Mouse (Mus musculus): ENCODE measurements at regions not wholly inside any gene's neighbourhood (a gene's known extent, or its start where the extent isn't known, plus 50 kb on each side); places are given as distances from the start of the nearest gene placed in this dataset.

GRCm38 (mm10) chr14:99366281-99366987 is 67.9 kb downstream of the Klf5 start:
- no peak for ATAC-seq (ENCODE audit: extremely low read depth, insufficient number of reproducible peaks, low FRiP score, poor library complexity, severe bottlenecking)

GRCm38 (mm10) chr14:99366996-99367555 is 68.6 kb downstream of the Klf5 start:
- no peak for ATAC-seq (ENCODE audit: extremely low read depth, insufficient number of reproducible peaks, low FRiP score, poor library complexity, severe bottlenecking)

GRCm38 (mm10) chr14:99369366-99369765 is 70.9 kb downstream of the Klf5 start:
- no peak for ATAC-seq (ENCODE audit: extremely low read depth, insufficient number of reproducible peaks, low FRiP score, poor library complexity, severe bottlenecking)

GRCm38 (mm10) chr14:99373682-99374081 is 75.2 kb downstream of the Klf5 start:
- ATAC-seq (ENCODE audit: extremely low read depth, insufficient number of reproducible peaks, low FRiP score, poor library complexity, severe bottlenecking), result no peak

GRCm38 (mm10) chr14:99375040-99375610 is 76.6 kb downstream of the Klf5 start:
- no peak for ATAC-seq (ENCODE audit: extremely low read depth, insufficient number of reproducible peaks, low FRiP score, poor library complexity, severe bottlenecking)

- no peak for ATAC-seq (ENCODE audit: extremely low read depth, insufficient number of reproducible peaks, low FRiP score, poor library complexity, severe bottlenecking)
These were observed 78.4 kb downstream of the Klf5 start for GRCm38 (mm10) chr14:99376652-99377502.

GRCm38 (mm10) chr14:99381262-99382017 is 82.9 kb downstream of the Klf5 start:
- no peak for ATAC-seq (ENCODE audit: extremely low read depth, insufficient number of reproducible peaks, low FRiP score, poor library complexity, severe bottlenecking)

GRCm38 (mm10) chr14:99382051-99382450 is 83.6 kb downstream of the Klf5 start:
- no peak for ATAC-seq (ENCODE audit: extremely low read depth, insufficient number of reproducible peaks, low FRiP score, poor library complexity, severe bottlenecking)

GRCm38 (mm10) chr14:99383170-99383569 is 84.7 kb downstream of the Klf5 start:
- ATAC-seq (ENCODE audit: extremely low read depth, insufficient number of reproducible peaks, low FRiP score, poor library complexity, severe bottlenecking), result no peak

GRCm38 (mm10) chr14:99387581-99387980 is 89.1 kb downstream of the Klf5 start:
- ATAC-seq (ENCODE audit: extremely low read depth, insufficient number of reproducible peaks, low FRiP score, poor library complexity, severe bottlenecking), result no peak

GRCm38 (mm10) chr14:99389306-99389705 is 90.8 kb downstream of the Klf5 start:
- no peak for ATAC-seq (ENCODE audit: extremely low read depth, insufficient number of reproducible peaks, low FRiP score, poor library complexity, severe bottlenecking)

GRCm38 (mm10) chr14:99391700-99392099 is 93.2 kb downstream of the Klf5 start:
- no peak for ATAC-seq (ENCODE audit: extremely low read depth, insufficient number of reproducible peaks, low FRiP score, poor library complexity, severe bottlenecking)

- ATAC-seq (ENCODE audit: extremely low read depth, insufficient number of reproducible peaks, low FRiP score, poor library complexity, severe bottlenecking), result no peak
These were observed 94.3 kb downstream of the Klf5 start for GRCm38 (mm10) chr14:99392813-99393212.

- ATAC-seq (ENCODE audit: extremely low read depth, insufficient number of reproducible peaks, low FRiP score, poor library complexity, severe bottlenecking), result no peak
These were observed 95.1 kb downstream of the Klf5 start for GRCm38 (mm10) chr14:99393611-99394010.

GRCm38 (mm10) chr14:99403155-99403726 is 104.8 kb downstream of the Klf5 start:
- ATAC-seq (ENCODE audit: extremely low read depth, insufficient number of reproducible peaks, low FRiP score, poor library complexity, severe bottlenecking), result no peak

- ATAC-seq (ENCODE audit: extremely low read depth, insufficient number of reproducible peaks, low FRiP score, poor library complexity, severe bottlenecking), result no peak
These were observed 106.7 kb downstream of the Klf5 start for GRCm38 (mm10) chr14:99405228-99405627.

- ATAC-seq (ENCODE audit: extremely low read depth, insufficient number of reproducible peaks, low FRiP score, poor library complexity, severe bottlenecking), result no peak
These were observed 113.3 kb downstream of the Klf5 start for GRCm38 (mm10) chr14:99411835-99412234.

GRCm38 (mm10) chr14:99416169-99416568 is 117.7 kb downstream of the Klf5 start:
- no peak for ATAC-seq (ENCODE audit: extremely low read depth, insufficient number of reproducible peaks, low FRiP score, poor library complexity, severe bottlenecking)

- no peak for ATAC-seq (ENCODE audit: extremely low read depth, insufficient number of reproducible peaks, low FRiP score, poor library complexity, severe bottlenecking)
These were observed 120.5 kb downstream of the Klf5 start for GRCm38 (mm10) chr14:99418970-99419369.
